Mouse (Mus musculus) heart, embryonic 14.5 days (tissue): ENCODE results near the gene Lrig1. TPM values are rescaled to one million over a fixed set of nuclear protein-coding genes. Genes with fewer than 3 reads are reported as not detected.

ENCODE experiments used
- ATAC-seq: fragments of 200-750 bp; cut with Nextera tagmentation; 2 replicates; pipeline ENCODE4 v1.8.0; 2017; ENCODE audit warnings: low read depth, moderate TSS enrichment; ENCODE audit not compliant: insufficient number of reproducible peaks, insufficient read depth, low FRiP score
- H3K27ac ChIP-seq, 2 experiments: fragments of 200-500 bp in 1 of 2; fragments of 300-500 bp in 1 of 2; sonication (generic) in 1 of 2; replicated peaks in 1 of 2; 2 replicates each; pipeline ENCODE4 v1.5.1; 2012 to 2014; ENCODE audit warnings: low read depth in 2 of 2, low read length in 2 of 2, control low read depth in 1 of 2, mild to moderate bottlenecking in 1 of 2, mixed read lengths in 1 of 2; ENCODE audit not compliant: control insufficient read depth in 1 of 2, insufficient read depth in 1 of 2
- H3K27me3 ChIP-seq: fragments of 300-500 bp; sonication (generic); 2 replicates; pipeline ENCODE4 v1.6.1; 2014; ENCODE audit warnings: mild to moderate bottlenecking, low read length, control low read depth; ENCODE audit not compliant: control insufficient read depth, insufficient read depth
- H3K36me3 ChIP-seq: fragments of 300-500 bp; sonication (generic); 2 replicates; pipeline ENCODE4 v1.6.1; 2014; ENCODE audit warnings: mild to moderate bottlenecking, control low read depth, low read length, mixed read lengths; ENCODE audit not compliant: control insufficient read depth, insufficient read depth
- H3K4me1 ChIP-seq, 2 experiments: fragments of 200-500 bp in 1 of 2; fragments of 300-500 bp in 1 of 2; sonication (generic) in 1 of 2; 2 replicates each; pipeline ENCODE4 v1.6.1; 2012 to 2014; ENCODE audit warnings: low read length in 2 of 2, control low read depth in 1 of 2, mixed read lengths in 1 of 2; ENCODE audit not compliant: control insufficient read depth in 2 of 2, insufficient read depth in 2 of 2
- H3K4me2 ChIP-seq: fragments of 300-500 bp; sonication (generic); 2 replicates; pipeline ENCODE4 v1.6.1; 2014; ENCODE audit warnings: mild to moderate bottlenecking, low read length
- H3K4me3 ChIP-seq, 2 experiments: fragments of 200-500 bp in 1 of 2; fragments of 300-500 bp in 1 of 2; sonication (generic) in 1 of 2; 2 replicates each; pipeline ENCODE4 v1.5.1; 2012 to 2014; ENCODE audit warnings: low read length in 2 of 2, mild to moderate bottlenecking in 2 of 2, control low read depth in 1 of 2, low read depth in 1 of 2, moderate library complexity in 1 of 2; ENCODE audit not compliant: control insufficient read depth in 1 of 2, insufficient read depth in 1 of 2
- H3K9ac ChIP-seq: fragments of 300-500 bp; sonication (generic); 2 replicates; pipeline ENCODE4 v1.6.1; 2014; ENCODE audit warnings: mild to moderate bottlenecking, low read length
- H3K9me3 ChIP-seq: fragments of 300-500 bp; sonication (generic); 2 replicates; pipeline ENCODE4 v1.6.1; 2016; ENCODE audit warnings: low read length, control low read depth; ENCODE audit not compliant: control insufficient read depth
- WGBS: fragments of 180-500 bp; shearing (Covaris S2); extraction: QIAGEN DNeasy Blood & Tissue Kit; methylation state at CpG from one replicate; pipeline ENCODE4 v1.1.7; 2014; 5-methylcytosine and 5-hydroxymethylcytosine counted together
- polyA plus RNA-seq: library from polyadenylated mRNA; unstranded; fragments of >200 nt; fragmentation: Nextera tagmentation; extraction: Ambion mirVana; gene quantifications from 2 replicates; pipeline ENCODE4 v1.2.1, GENCODE M21; 2014

The Lrig1 gene
- polyA plus RNA-seq, 1 experiment from 2014 or later, result 18.4 TPM

DNA sequence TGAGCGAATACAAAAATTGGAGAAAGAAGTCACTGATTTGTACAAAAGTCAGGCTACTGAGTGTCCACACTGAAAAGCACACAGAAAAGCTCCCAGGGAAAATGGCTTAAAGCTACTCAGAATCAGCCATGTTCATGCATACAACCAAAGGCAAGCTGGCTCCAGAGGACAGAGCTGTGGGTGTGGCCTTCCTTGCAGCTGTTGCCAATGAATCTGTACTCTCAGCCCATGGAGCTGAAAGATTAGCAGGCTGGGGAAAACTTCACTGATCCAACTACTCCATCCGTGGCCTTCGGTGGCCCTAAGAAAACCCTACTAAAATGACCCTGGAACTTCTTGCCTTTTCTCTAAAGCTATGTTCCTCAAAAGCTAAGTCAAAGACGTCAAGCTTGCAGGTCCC lies 11.2 kb downstream of the Lrig1 start:
- no peak overlapping the region for H3K4me3 ChIP-seq
- no peak overlapping the region for H3K4me2 ChIP-seq
- H3K27ac ChIP-seq, result 0 out of 4 replicates have a peak overlapping the region, but pooled peaks of 1 of the 2 experiments have one; percentile 7
- H3K27me3 ChIP-seq, result no peaks in the 10 kb centered on the region
- no peak for ATAC-seq
- WGBS, result 45% methylated on average over 4 of the region's 4 CpGs
- peaks cover 34 to 70% of the 10 kb centered on the region in 2 experiments for H3K4me1 ChIP-seq
- H3K9me3 ChIP-seq, result no peaks in the 10 kb centered on the region
- H3K36me3 ChIP-seq, result no peaks in the 10 kb centered on the region
- H3K9ac ChIP-seq, result no peak overlapping the region

DNA sequence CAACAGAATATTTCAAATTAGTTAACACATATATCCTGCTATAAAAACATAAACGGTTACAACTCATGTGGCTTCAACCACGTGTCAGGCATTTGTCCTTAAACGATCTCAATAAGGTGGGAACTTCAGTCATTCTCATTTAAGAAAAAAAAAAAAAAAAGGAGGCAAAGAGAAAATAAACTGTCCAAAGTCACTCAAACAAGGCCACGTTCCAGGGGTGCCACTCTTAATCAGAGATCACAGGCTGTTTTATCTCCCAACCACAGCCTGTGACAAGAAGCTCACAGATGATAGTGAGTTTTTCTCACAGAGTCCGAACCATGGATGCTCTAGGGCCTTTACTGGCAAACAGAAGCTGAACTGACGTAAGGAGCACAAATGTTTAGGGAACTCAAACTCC lies 13.9 kb downstream of the Lrig1 start:
- no peaks in the 10 kb centered on the region for H3K36me3 ChIP-seq
- H3K4me3 ChIP-seq, result no peak overlapping the region
- WGBS, result 55% methylated on average over 6 of the region's 6 CpGs
- H3K9ac ChIP-seq, result no peak overlapping the region
- H3K4me2 ChIP-seq, result no peak overlapping the region
- ATAC-seq, result no peak
- H3K27ac ChIP-seq, result 0 out of 4 replicates have a peak overlapping the region, but pooled peaks of 1 of the 2 experiments have one; percentile 0
- H3K27me3 ChIP-seq, result no peaks in the 10 kb centered on the region
- peaks cover 37 to 79% of the 10 kb centered on the region in 2 experiments for H3K4me1 ChIP-seq
- H3K9me3 ChIP-seq, result no peaks in the 10 kb centered on the region

DNA sequence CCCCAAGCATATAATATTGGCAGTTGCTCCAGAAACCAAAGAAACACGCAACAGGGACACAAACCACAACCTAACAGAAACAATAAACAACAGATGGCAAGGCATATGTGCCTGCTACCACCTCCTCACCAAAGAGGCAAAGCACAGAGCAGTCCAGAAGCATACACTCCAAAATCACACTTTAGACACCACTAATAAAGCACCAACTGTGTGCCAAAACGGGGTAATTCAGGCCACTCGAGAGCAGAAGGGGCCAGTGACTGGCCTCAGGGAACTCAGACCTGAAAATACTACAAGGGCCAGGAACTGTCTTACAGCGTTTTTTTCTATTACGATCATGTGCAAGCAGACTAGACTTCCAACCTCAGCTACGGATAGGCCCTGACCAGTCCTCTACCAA lies 14.3 kb downstream of the Lrig1 start:
- H3K36me3 ChIP-seq, result no peaks in the 10 kb centered on the region
- H3K9ac ChIP-seq, result no peak overlapping the region
- no peak overlapping the region for H3K4me3 ChIP-seq
- H3K4me1 ChIP-seq, result peaks cover 37 to 80% of the 10 kb centered on the region in 2 experiments
- peak overlapping the region; percentile 47; the same call in 1 of the 2 replicates for H3K4me2 ChIP-seq
- WGBS, result 69% methylated on average over 6 of the region's 6 CpGs
- 0 out of 4 replicates have a peak overlapping the region, but pooled peaks of 1 of the 2 experiments have one; percentile 0 for H3K27ac ChIP-seq
- no peaks in the 10 kb centered on the region for H3K27me3 ChIP-seq
- no peaks in the 10 kb centered on the region for H3K9me3 ChIP-seq
- no peak for ATAC-seq

DNA sequence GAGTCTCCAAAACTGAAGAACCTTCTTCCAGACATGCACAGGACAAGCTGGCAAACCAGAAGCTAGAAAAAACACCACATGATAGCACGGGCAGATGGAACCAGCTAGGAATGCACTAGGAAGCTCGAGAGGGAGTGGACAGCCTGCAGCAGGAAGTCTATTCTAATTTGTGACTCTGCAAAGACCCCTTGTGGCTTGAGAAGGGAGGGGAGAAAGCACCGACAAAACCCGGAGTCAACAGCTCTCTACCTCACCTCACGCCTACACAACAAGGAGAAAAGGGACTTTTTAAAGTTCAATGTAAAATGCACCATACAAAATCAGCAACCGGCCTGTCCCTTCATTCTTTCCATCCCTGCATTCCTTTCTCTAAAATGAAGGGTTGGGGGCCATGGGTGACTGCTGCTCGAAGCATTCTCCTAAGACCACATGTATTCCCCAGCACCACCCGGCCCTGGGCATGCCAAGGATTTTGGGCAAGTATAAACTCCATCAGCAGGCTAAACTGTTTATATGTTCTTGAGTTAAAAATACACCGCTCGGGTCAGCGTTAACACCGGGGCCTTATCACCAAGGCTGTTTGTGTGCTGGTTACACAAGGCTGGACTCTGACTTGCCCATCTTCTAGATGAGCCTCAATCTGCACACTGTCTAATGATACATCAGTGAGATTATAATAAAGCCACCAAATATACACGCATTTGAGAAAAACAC lies 15.0 kb downstream of the Lrig1 start:
- peak overlapping the region in 1 of 2 experiments; percentile 39; a peak in 2 of 4 replicates for H3K27ac ChIP-seq

DNA sequence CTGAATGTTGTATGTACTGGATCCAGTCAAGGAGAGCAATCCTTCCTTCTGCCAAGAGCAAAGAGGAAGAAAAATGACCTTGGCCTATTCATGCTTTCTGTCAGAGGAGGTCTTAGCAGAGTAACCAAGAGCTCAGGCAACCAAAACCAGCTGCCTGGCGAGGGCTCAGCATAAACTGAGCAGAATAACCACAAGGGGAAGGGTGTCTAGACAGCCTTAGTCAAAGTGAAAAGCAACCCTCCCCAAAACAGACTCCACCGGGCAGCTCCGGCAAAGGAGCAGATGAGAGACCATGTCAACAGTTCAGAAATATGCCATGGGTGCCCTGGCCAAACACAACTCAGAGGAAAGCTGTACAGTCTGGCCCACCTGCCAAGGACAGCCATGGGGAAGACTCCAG lies 16.3 kb downstream of the Lrig1 start:
- no peak for ATAC-seq
- no peak overlapping the region for H3K27ac ChIP-seq
- 55% methylated on average over 3 of the region's 3 CpGs for WGBS
- no peaks in the 10 kb centered on the region for H3K9me3 ChIP-seq
- no peak overlapping the region for H3K9ac ChIP-seq
- H3K36me3 ChIP-seq, result no peaks in the 10 kb centered on the region
- no peak overlapping the region for H3K4me3 ChIP-seq
- H3K4me1 ChIP-seq, result peaks cover 33 to 73% of the 10 kb centered on the region in 2 experiments
- no peaks in the 10 kb centered on the region for H3K27me3 ChIP-seq
- no peak overlapping the region for H3K4me2 ChIP-seq

More for the DNA sequence above, 15.0 kb downstream of the Lrig1 start:
- Histone ChIP-seq H3K27me3 (no peaks in the 10 kb centered on the region), H3K4me1 (peaks cover 34 to 75% of the 10 kb centered on the region in 2 experiments), H3K36me3 (no peaks in the 10 kb centered on the region), H3K4me3 (no peak overlapping the region), H3K9me3 (no peaks in the 10 kb centered on the region), H3K9ac (peak overlapping the region; percentile 23; the same call in 1 of the 2 replicates), H3K4me2 (peak overlapping the region; percentile 47)
- WGBS, result 12% methylated on average over 13 of the region's 13 CpGs
- no peak for ATAC-seq

DNA sequence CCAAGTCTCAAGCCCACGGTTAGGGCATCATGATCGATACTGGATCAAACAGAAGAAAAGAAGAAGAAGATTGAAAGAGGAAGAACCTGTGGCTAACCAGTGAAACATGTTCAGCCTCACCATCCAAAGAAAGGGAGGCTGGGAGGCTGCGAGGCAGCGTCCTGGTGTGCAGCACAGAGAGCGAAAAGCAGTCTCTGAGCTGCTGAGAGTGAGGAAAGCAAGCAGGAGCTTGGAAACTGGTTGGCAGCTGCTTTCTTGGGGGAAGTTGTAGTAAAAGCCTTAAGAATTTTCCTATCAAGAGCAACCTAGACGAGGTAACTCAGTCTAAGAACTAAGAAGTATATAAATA lies 17.7 kb downstream of the Lrig1 start:
- H3K36me3 ChIP-seq, result no peaks in the 10 kb centered on the region
- peak overlapping the region; percentile 19; the same call in 1 of the 2 replicates for H3K9ac ChIP-seq
- H3K4me3 ChIP-seq, result no peak overlapping the region
- ATAC-seq, result no peak
- no peak overlapping the region for H3K27ac ChIP-seq
- 70% methylated on average over 6 of the region's 6 CpGs for WGBS
- peaks cover 37 to 80% of the 10 kb centered on the region in 2 experiments for H3K4me1 ChIP-seq
- no peak overlapping the region for H3K4me2 ChIP-seq
- no peaks in the 10 kb centered on the region for H3K9me3 ChIP-seq
- no peaks in the 10 kb centered on the region for H3K27me3 ChIP-seq

DNA sequence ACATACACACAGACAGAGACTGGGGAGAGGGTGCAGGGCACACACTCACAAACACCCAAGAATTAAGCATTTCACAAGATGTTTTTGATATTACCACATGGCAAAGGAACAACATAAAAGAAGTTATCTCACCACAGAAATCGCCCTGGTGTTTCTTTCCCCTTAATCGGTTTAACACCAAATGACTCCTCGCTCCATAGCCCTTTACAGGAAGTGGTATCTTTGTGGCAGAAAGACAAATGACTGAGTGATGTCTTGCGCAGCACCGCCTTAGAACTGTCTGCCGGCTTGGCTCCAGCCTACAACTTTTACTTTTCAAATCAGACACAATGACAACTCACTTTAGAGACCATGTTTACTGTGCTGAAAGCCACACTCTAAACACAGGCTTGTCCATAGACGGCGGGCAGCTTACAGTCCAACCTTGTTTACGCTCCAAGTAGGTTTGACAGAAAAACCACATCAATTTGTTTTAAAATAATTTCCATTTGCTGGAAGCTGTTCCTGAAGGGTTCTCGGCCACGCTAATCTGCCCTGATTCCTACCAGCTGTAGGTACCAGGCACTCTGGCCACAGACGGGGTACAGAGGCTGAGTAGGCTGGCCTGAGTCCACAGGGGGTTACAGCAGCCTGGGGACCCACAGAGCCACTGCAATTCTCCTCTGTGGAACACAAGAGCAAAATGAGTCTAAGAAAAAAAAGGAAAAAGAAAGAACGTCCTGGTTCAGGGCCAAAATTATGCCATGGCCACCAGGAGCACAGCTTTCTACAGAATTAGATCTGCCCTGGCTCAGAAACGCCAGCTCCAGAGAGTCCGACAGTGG lies 18.3 kb downstream of the Lrig1 start:
- no peak for ATAC-seq
- H3K4me1 ChIP-seq, result peaks cover 38 to 81% of the 10 kb centered on the region in 2 experiments
- 55% methylated on average over 15 of the region's 15 CpGs for WGBS
- peak overlapping the region; percentile 19; the same call in 1 of the 2 replicates for H3K9ac ChIP-seq
- no peaks in the 10 kb centered on the region for H3K36me3 ChIP-seq
- H3K9me3 ChIP-seq, result no peaks in the 10 kb centered on the region
- no peak overlapping the region for H3K4me3 ChIP-seq
- 0 out of 4 replicates have a peak overlapping the region, but pooled peaks of 1 of the 2 experiments have one; percentile 0 for H3K27ac ChIP-seq
- H3K4me2 ChIP-seq, result no peak overlapping the region; the same call in 1 of the 2 replicates
- no peaks in the 10 kb centered on the region for H3K27me3 ChIP-seq
